Mouse (Mus musculus) left cerebral cortex, postnatal 25 days (tissue): ENCODE measurements around the gene Relch. TPM values are rescaled to one million over a fixed set of nuclear protein-coding genes. Genes with fewer than 3 reads are reported as not detected.
"Not testable (repeated sequence)": the region's sequence is repeated elsewhere in the genome, so short reads cannot be mapped to it uniquely, and the experiment has no call there.

Experiments
- DNase-seq, 2 experiments: peaks; one replicate each; pipeline ENCODE4 v3.0.0; 2022; ENCODE audit warnings: low spot score in 2 of 2, mixed read lengths in 1 of 2
- intact Hi-C: fragments of 180-260 bp; cut with DNase I; formaldehyde crosslinking; loops from one replicate; pipeline ENCODE4 v1.15.1; 2025
- total RNA-seq, 2 experiments: library from RNA; stranded (reverse); gene quantifications; 2 replicates each; pipeline ENCODE4 v1.2.3; 2021

Gene Relch
- total RNA-seq, 2 experiments from 2014 or later: 90.5 to 96.5 TPM

DNA sequence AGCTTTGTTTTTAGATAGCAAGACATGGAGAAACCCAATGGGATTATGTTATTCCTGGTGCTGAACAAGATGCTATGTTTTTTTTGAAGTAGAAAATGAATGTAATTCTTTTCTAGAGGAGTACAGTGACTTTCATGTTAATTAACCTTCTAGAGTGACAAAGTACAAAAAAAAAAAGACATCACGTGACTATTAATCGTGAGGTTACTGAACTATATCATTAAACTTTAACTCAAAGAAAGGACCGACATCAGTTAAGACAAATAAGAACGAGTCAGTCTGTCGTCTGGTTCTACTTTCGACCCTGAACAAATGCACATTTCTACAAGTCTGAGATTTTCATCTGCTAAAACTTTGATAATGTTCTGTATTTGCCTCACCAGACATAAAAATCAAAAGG is 74.7 kb downstream of the Relch start:
- intact Hi-C loops: no loop called here
- no peak for DNase-seq

DNA sequence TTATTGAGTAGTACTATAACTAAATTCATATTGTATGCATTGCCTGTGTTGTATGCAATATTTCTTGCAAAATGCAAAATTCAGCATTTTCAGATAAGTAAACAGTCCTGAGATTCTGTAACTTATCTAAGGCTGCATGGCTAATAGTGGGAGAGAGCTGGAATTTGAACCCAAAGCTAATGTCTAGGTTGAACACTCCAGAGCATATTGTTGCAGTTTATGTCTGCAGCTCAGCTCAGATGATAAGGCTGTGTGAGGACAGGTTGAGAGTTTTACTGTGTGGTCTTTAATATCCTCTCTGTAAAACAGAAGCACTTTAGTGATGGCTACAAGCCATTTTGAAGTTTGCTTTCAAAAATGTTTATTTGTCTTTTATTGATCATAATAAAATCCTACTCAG is 75.8 kb downstream of the Relch start:
- intact Hi-C loops: no loop called here
- no peak for DNase-seq

DNA sequence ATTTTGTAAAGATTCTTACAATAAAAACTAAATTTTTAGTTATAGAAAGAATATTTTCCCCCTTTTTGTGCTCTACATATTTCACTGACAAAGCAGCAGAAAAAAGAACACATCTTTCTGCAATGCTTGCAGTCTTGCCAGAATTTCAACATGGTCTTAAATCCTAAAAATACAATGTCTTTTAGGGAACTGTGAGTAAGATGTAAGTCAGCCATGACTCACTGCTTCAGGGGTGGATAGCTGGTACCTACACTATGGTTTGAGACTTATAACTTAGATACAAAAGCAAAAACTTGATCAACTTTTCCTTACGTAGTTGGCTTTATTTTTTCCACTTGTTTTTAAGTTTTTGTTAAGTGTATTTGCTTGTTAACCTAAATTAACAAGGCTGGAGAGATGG is 78.8 kb downstream of the Relch start:
- DNase-seq: peak in 1 of 2 experiments; percentile 85
- intact Hi-C loops: loop anchor here (5.0 kb wide), 2 partner anchors 40 to 205 kb away; partner anchors contain the start of gene Tnfrsf11a

DNA sequence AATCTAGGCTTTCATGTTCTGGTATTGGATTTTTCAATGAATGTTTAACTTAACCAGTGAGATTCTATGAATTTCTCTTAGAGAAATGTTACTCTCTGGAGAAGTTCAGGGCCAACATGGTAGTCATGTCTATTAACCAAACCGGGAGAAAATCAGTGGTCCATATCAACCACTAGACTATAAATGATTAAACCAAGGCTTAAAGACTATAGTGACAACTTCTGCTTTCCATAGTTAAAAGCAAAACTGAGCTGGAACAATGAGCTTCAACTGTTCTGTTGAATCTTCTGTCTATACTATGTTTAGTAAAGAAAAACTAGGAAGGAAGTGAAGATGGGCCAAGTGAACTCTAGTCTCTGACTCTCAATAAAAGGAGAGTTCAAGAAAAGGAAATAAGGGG is 82.8 kb downstream of the Relch start:
- intact Hi-C loops: no loop called here
- DNase-seq: no peak

DNA sequence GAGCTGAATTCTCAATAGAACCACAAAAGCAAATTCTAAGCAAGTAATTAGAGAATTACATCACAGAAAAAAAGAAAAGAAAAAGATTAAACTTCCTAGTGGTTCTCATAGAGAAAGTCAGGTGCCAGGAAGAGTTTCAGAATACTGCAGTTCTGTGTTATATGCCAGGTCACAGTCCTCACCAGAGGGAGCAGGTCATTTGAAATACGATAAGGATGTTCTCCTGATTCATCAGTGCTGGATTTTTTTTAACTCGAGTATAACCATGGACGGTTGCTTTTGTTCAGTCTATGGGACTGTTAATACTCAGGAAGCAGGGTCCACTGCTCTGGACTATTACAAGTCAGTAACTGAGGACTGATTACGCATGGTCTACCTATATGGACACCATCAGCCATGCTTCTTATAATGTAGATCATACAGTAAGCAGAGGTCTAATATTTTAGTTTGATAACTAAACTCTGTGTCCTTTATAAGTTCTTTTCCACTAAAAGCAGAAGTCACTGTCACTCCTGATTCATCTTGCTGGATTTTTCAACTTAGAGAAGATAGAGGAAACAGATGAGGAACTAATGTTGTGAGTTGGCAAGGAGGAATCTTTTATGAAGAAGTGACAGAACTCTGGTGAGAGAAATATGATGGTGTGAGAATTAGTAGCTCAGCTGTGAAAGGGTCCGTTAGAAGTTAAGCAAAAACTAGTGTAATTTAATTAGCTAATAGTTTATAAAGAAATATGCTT is 83.4 kb downstream of the Relch start:
- intact Hi-C loops: no loop called here

DNA sequence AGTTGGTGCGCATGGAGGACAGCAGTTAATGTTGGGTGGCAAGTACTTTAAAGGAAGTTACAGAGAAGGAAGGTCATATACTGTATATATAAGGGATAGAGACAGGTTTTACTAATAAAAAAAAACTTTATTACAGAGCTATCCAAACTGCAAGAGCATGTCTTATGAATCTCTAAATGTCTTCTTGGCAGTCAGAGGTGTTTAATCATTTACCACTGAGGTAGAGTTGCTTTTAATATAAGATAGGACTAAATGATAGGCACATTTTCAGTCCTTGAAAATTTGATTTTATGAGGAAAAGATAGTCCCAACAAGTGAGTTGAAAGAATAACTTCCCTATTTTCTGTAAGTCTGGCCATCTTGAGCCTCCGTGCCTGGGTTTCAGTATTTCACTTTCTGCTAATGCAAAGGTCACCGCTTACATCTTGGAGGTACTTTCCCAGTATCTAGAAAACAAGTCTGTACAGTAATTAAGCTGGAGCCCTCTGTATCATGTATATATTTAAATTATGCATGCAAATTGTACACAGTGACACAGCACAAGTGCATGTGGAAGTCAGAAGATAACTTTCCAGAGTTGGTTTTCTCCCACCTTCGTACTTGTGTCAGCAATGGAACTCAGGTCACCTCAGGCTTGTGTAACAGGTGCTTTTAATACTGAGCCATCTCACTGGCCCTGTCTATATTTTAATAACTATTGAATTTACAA is 84.6 kb downstream of the Relch start:
- intact Hi-C loops: no loop called here
- no peak for DNase-seq

More for the DNA sequence above, 83.4 kb downstream of the Relch start:
- DNase-seq: no peak

DNA sequence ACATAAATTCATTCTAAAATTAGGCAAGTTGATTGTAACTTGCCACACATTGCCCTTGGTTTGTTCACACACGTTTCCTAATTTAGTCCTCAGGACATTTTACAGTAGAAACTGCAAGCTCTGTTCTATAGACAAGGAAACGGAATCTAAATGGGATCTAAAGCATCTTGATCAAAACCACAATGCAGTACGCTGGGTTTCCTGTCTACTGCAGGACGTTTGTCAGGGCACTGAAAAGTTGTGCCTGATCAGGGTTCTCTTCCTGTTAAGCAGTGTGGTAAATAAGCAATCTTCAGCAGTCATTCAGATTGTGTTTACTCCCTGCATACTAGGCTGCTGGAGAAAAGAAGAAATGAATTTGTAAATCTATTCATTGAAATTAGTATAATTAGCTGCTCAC is 88.5 kb downstream of the Relch start:
- no peak for DNase-seq
- intact Hi-C loops: no loop called here

DNA sequence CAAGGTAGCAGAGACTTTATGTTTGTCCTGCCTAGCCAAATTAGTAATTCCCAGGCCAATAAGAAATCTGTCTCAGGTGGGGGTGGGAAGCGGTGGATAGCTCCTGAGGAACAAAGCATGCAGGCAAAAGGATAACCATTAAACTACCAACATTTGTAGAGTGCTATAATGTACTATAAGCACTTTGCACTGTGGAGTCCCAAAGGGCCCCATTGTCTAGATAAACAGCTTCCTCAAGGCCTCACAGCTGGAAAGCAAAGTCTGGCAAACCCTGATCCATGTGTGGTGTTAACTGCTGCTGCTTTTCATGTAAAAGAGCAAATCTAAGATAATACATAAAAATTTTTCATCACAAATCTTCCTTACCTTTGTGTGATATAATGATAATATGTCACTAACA is 89.3 kb downstream of the Relch start:
- DNase-seq: no peak
- intact Hi-C loops: no loop called here

DNA sequence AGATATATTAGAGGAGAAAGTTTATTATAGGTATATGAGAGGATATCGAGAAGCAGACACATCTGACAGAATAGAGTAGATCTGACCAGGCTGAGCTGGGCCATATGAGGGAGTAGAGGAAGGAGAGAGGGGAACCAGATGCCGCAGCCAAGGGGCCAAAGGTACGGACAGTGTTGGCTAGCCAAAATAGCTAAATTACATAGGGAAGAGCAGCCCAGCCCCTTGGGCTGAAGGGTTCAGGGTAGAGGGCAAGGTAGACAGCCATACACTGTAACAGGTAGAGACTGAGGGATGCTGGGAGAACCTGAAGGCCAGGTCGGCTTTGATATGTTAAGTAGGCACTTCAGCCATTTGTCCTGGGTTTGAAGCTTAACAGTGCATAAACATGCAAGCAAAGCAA is 95.1 kb downstream of the Relch start:
- no peak for DNase-seq
- intact Hi-C loops: no loop called here

DNA sequence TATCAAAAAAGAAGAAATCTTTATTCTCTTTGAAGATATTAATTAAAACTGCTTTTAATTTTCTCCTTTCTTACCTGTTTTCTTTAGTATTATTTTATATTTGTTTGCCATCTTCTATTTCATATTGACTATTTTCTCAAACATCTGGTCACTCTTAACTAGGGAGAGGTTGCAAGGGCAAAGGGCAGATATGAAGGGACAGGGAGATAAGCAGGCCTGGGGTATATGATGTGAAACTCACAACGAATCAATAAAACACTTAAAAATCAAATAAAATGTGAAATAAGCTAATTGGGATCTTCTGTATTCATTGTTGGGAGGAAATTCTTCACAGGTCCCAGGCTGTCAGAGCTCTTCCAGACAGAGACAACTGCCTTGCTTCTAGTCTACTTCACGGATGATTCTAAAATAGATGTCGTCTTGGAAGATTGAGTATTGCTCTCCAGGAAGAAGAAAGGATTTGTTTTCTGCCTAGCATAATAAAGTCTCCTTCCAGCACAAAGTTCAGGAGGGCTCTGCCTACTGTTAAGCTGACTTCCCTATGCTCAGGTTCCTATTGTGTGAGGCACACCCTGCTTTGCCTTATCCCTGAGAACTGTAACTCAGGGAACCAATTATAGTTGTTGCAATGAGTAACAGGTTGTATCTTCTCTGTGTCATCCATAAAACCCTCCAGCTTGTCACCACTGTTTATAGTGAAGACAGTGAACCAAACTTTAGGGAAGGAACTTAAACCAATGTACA is 95.9 kb downstream of the Relch start:
- intact Hi-C loops: no loop called here
- DNase-seq: no peak

DNA sequence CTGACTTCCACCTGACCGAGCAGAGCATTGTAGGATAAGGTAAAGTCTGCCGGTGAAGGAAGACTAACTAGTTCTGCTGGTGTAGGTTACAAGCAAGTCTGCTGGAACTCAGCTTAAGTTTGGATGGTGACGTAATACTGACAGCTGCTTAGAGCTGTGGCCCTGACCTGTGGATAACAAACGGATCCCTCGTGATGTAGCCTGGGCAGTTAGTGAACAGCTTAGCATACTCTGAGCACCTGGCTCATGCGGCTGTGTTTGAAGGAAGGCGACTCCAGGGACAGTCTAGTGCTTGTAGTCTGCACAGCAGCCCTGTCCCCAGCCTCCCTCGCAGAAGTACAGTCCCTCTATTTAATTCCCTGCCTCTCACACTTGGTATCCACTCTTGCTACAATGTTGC is 101.9 kb downstream of the Relch start:
- intact Hi-C loops: no loop called here
- no peak for DNase-seq

DNA sequence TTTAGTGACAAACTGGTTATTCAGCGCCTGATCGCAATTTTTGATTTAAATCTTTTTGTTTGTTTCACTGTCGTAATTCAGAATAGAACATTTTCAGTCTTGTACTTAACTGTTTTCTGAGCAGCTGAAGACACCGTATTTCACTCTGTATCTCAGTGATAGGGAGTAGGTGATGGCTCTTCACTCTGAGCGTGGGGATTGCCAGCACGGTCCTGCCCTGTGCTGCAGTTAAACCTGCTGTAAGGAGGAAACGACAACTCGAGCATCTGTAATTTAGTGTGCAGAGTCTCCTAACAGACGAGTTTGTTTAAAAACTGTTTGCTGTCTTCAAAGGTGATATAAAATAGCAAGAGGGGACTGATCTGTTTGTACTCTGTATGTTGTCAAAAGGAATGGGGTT is 102.4 kb downstream of the Relch start:
- intact Hi-C loops, DNase-seq: not testable (repeated sequence)

DNA sequence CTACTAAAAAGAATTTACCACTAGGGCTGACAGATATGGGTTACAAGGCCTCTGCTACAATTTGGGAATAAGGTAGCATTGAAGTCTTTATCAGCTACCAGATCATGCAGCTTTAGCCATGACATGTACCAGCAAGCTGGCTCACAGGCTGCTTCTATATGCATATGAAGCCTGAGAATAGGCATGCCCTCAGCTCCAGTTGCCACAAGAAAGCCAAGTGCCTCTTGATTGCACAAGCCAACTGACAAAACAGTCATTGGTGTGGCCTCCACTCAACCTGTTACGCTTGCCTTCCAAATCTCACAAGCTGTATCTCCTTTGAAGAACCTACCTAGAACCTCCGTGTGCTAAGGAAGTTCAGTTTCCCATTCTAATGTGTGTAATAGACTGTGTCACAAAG is 104.7 kb downstream of the Relch start:
- intact Hi-C loops: no loop called here
- no peak for DNase-seq

DNA sequence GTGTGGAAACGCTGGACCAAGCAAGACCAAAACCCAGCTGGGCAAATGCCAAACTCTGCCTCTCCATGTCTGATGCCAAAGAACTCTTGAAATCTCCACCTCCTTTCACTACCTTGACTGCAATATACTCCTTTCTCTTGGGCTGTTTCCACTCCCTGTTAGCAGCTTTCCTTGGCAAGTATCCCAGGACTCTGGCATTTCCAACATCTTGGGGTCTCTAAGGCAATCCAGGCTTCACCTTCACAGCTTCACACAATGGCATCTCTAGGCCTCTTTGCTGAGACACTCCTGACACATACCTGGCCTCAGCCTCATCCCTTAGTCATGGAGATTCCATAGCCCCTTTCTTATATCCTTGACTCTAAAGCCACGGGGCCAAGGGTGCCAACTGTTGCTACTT is 107.0 kb downstream of the Relch start:
- intact Hi-C loops: no loop called here
- no peak for DNase-seq

DNA sequence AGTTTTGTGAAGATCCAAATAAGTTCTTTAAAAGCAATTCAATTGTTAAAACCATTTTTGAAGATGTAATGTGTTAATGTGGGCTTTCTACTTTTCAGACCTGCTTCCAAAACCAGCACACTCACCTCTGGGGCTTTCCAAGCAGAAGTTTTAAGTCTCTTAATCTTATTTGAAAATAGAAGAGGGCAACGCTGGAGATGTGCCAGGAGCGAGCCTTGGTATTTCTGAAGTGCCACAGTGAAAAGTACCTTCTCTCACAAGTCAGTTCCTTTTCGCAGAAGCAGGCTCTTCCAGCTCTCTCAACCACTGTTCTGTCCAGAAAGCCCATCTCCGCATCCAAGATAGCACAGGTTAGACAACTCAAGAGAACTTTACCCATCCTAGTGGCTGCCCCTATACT is 112.8 kb downstream of the Relch start:
- intact Hi-C loops: no loop called here
- DNase-seq: no peak

DNA sequence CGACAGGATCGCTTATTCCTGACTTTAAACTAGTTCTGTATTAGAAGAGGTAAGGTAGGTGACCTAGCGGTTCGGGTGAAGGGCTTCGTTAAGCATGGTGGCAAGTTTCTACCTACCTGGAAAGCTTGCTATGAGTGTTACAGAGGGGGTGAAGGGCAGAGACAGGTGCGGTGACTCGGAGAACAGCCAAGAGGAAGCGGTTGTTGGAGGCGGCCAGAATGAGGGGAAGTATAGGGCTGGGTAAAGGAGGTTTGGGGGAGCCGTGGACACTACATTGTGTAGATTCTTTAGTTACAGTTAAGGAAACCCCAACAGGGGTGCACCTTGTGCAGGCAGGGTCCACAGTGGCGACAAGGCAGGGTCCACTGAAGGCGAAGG is 116.4 kb downstream of the Relch start:
- no peak for DNase-seq
- intact Hi-C loops: loop anchor here (2.0 to 5.0 kb wide), 3 partner anchors 38 to 213 kb away; no protein-coding TSS in a partner anchor

DNA sequence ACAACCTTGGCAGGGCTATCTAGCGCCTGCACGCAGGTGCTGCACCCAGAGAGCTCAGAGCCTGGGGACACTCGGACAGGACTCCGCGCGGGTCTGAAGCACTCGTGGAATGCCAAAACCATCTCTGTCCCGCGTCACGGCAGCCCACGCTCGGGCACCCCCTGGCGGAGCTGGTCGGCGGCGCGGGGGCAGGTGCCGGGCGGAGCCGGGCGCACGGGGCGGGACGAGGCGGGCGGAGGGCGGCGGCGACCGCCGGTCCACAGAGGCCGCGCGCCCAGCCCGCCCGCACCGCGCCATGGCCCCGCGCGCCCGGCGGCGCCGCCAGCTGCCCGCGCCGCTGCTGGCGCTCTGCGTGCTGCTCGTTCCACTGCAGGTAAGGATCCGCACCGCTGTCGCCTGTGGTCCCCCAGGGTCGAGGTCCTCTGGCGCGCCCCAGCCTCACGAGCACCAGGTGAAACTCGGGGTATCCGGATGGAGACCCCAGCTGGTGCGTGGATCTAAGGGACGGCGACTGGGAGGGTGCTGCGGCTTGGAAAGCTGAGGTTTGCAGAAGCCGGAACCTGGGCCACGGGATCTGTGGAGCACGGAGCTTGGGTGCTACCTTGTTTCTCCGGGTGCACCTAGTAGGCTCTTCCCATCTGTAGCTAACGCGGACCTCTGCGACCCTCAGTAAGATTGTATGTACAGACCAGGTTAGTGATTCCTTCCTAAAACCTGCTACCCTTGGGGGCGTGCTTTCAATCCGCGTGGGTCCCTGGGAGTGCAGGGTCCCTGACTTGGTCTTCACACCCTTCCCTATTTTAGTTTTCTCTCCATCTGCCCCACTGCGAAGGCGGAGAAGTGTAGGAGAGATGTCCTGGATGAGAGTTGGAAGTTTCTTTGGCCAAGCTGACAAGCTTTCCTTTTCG is 117.0 kb downstream of the Relch start, which contains the start of gene Tnfrsf11a:
Gene Tnfrsf11a (plus strand): TSS at position 262 of the 908 bp plus-strand sequence.
- intact Hi-C loops: loop anchor here (2.0 to 5.0 kb wide), 3 partner anchors 38 to 212 kb away; no protein-coding TSS in a partner anchor
- DNase-seq: peak; percentile 48 to 54

DNA sequence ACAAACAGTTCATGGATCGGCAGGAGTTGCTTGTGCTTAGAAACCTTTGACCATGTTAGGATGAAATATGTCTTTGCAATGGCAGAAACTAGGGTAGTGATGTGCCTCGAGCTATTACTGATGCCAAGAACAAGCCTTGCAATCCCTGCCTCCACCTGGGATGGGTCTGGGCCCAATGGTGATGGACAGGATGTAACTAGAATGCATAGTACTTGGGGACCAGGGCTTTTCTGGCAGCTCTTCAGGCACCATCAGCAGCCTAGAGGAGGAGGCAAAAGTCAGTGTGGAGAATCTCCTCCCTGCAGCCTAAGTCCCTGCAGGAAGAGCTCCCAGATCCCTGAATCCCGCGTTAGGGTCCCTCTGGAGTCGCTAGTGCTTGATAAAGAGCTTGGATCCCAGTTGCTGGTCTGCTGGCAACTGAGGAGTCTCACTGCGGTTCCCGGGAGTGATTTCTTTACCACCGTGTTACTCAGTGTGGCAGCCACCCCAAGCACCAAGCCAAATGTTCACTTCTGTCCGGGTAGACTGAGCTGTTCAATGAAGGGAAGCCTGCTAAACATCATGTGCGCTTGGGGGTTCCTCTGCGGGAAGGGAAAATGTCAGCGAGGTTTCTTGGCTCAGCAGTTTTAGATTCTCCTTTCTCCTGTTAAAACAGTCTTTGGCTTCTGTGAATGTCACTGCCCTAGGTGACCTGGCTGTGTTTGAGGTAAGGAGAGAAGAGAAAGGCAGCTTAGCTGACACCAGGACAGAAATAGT is 117.9 kb downstream of the Relch start:
- DNase-seq: no peak
- intact Hi-C loops: loop anchor here (2.0 to 5.0 kb wide), 3 partner anchors 39 to 211 kb away; no protein-coding TSS in a partner anchor
